Mouse (Mus musculus) hindbrain, embryonic 16.5 days (tissue): Measurements from ENCODE around the gene Ints3. TPM values are rescaled to one million over a fixed set of nuclear protein-coding genes. Genes with fewer than 3 reads are reported as not detected.

Experiments used
- ATAC-seq: fragments of 200-750 bp; cut with Nextera tagmentation; 2 replicates; pipeline ENCODE4 v1.8.0; 2017; ENCODE audit warnings: moderate TSS enrichment, moderate library complexity
- H3K27ac ChIP-seq: fragments of 300-500 bp; sonication (generic); 2 replicates; pipeline ENCODE4 v1.5.1; 2014; ENCODE audit warnings: low read depth, mild to moderate bottlenecking, control low read depth, low read length, moderate library complexity
- H3K27me3 ChIP-seq: fragments of 300-500 bp; sonication (generic); replicated peaks from 2 replicates; pipeline ENCODE4 v1.6.1; 2014; ENCODE audit warnings: low read length; ENCODE audit not compliant: control insufficient read depth, insufficient read depth
- H3K36me3 ChIP-seq: fragments of 300-500 bp; sonication (generic); 2 replicates; pipeline ENCODE4 v1.6.1; 2014; ENCODE audit warnings: mild to moderate bottlenecking, low read length, moderate library complexity, mixed read lengths; ENCODE audit not compliant: control insufficient read depth, insufficient read depth
- H3K4me1 ChIP-seq: fragments of 300-500 bp; sonication (generic); 2 replicates; pipeline ENCODE4 v1.6.1; 2014; ENCODE audit warnings: low read depth, low read length; ENCODE audit not compliant: control insufficient read depth, insufficient read depth
- H3K4me2 ChIP-seq: fragments of 300-500 bp; sonication (generic); 2 replicates; pipeline ENCODE4 v1.6.1; 2014; ENCODE audit warnings: mild to moderate bottlenecking, low read length, control low read depth, moderate library complexity
- H3K4me3 ChIP-seq: fragments of 300-500 bp; sonication (generic); 2 replicates; pipeline ENCODE4 v1.5.1; 2014; ENCODE audit warnings: mild to moderate bottlenecking, low read length, control low read depth, moderate library complexity
- H3K9ac ChIP-seq: fragments of 300-500 bp; sonication (generic); 2 replicates; pipeline ENCODE4 v1.6.1; 2014; ENCODE audit warnings: low read depth, mild to moderate bottlenecking, control low read depth, low read length, moderate library complexity
- H3K9me3 ChIP-seq: fragments of 300-500 bp; sonication (generic); 2 replicates; pipeline ENCODE4 v1.6.1; 2014; ENCODE audit warnings: mild to moderate bottlenecking, low read length, moderate library complexity; ENCODE audit not compliant: control insufficient read depth
- WGBS: fragments of 180-500 bp; shearing (Covaris S2); extraction: QIAGEN DNeasy Blood & Tissue Kit; methylation state at CpG from one replicate; pipeline ENCODE4 v1.1.7; 2014; 5-methylcytosine and 5-hydroxymethylcytosine counted together
- polyA plus RNA-seq: library from polyadenylated mRNA; unstranded; fragments of >200 nt; fragmentation: Nextera tagmentation; extraction: Ambion mirVana; gene quantifications from 2 replicates; pipeline ENCODE4 v1.2.1, GENCODE M21; 2015

The Ints3 gene
- polyA plus RNA-seq, 1 experiment from 2014 or later: 27.8 TPM

DNA sequence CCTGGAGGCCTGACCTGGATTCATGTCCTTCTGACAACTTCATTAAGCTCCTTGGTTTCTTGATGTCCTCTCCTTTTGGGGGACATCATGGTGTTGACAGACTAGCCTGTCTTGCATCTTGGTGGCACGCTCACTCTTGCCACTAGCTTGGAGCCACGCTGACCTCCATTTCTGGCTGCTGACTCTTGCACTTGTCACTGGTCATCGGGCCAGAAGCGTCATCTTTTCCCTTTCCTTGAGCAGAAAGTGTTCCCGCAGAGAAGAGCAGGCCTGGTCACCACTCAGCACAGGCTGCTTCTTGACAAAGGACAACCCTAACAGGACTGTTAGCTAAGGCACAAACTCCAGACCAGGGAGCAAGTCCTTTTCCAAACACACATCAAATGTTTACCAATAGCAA, 27.0 kb downstream of the Ints3 start:
- H3K27me3 ChIP-seq: no peaks in the 10 kb centered on the region
- no peak overlapping the region for H3K4me2 ChIP-seq
- H3K9ac ChIP-seq: no peak overlapping the region
- WGBS: 94% methylated on average over 5 of the region's 5 CpGs
- H3K4me1 ChIP-seq: no peaks in the 10 kb centered on the region
- no peak overlapping the region for H3K27ac ChIP-seq
- peaks cover 72% of the 10 kb centered on the region for H3K36me3 ChIP-seq
- H3K9me3 ChIP-seq: no peaks in the 10 kb centered on the region
- no peak for ATAC-seq
- no peak overlapping the region for H3K4me3 ChIP-seq

GRCm38 (mm10) chr3:90404609-90405008, 28.8 kb downstream of the Ints3 start:
- peaks cover 76% of the 10 kb centered on the region for H3K36me3 ChIP-seq
- no peak overlapping the region for H3K27ac ChIP-seq
- 91% methylated on average over 4 of the region's 4 CpGs for WGBS
- H3K4me2 ChIP-seq: no peak overlapping the region
- no peak overlapping the region for H3K9ac ChIP-seq
- no peaks in the 10 kb centered on the region for H3K27me3 ChIP-seq
- no peaks in the 10 kb centered on the region for H3K9me3 ChIP-seq
- H3K4me3 ChIP-seq: no peak overlapping the region
- ATAC-seq: no peak
- no peaks in the 10 kb centered on the region for H3K4me1 ChIP-seq

DNA sequence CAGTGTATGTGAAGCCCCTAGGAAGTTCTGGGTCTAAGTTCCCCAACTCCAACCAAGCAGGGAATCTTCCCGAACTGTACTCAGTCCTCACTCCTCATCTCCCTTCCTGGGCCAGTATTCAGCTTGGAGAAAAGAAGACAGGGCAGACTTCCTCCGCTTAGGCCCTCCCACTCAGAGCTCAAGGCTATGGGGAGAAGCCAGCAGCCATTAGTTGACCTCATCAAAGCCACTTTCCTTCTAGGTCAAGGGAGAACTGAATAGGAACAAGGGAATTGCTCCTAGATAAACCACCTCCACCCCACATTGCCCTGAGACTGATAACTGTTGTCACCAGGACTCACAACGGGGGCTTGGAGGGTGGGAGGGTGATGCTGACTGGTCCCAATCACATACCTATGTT, 29.3 kb downstream of the Ints3 start:
- Histone ChIP-seq H3K4me3 (no peak overlapping the region), H3K27me3 (no peaks in the 10 kb centered on the region), H3K4me2 (no peak overlapping the region), H3K36me3 (peaks cover 76% of the 10 kb centered on the region), H3K4me1 (no peaks in the 10 kb centered on the region), H3K9me3 (no peaks in the 10 kb centered on the region), H3K27ac (no peak overlapping the region), H3K9ac (no peak overlapping the region)
- no peak for ATAC-seq
- 93% methylated on average over 3 of the region's 3 CpGs for WGBS

GRCm38 (mm10) chr3:90400993-90401392, 32.4 kb downstream of the Ints3 start:
- 83% methylated on average over 4 of the region's 4 CpGs for WGBS
- Histone ChIP-seq H3K27ac (no peak overlapping the region), H3K9me3 (no peaks in the 10 kb centered on the region), H3K4me3 (no peak overlapping the region), H3K4me2 (no peak overlapping the region), H3K27me3 (no peaks in the 10 kb centered on the region), H3K4me1 (no peaks in the 10 kb centered on the region), H3K9ac (no peak overlapping the region), H3K36me3 (peaks cover 57% of the 10 kb centered on the region)
- ATAC-seq: no peak

DNA sequence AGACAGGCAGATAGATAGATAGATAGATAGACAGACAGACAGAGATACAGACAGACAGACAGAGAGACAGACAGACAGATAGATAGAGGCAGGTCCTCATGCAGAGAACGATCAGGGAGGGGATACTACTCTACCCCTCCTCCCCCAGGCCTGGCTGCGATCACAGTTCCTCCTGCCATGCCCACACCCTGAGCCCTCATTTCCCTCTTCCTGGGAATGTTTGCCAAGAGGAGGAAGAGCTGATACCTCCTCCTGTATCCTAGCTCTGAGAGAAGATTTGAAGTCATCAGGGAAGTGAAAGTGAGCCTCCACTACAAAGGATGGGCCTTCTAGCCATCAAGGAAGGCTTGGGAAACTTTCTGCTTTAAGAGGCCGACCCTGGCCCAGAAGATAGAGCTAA, 37.8 kb downstream of the Ints3 start:
- Histone ChIP-seq H3K27ac (no peak overlapping the region), H3K4me2 (no peak overlapping the region), H3K4me3 (no peak overlapping the region), H3K4me1 (peaks cover 5% of the 10 kb centered on the region), H3K36me3 (peaks cover 51% of the 10 kb centered on the region), H3K27me3 (no peaks in the 10 kb centered on the region), H3K9ac (no peak overlapping the region), H3K9me3 (no peaks in the 10 kb centered on the region)
- ATAC-seq: no peak
- WGBS: 97% methylated on average over 3 of the region's 3 CpGs

DNA sequence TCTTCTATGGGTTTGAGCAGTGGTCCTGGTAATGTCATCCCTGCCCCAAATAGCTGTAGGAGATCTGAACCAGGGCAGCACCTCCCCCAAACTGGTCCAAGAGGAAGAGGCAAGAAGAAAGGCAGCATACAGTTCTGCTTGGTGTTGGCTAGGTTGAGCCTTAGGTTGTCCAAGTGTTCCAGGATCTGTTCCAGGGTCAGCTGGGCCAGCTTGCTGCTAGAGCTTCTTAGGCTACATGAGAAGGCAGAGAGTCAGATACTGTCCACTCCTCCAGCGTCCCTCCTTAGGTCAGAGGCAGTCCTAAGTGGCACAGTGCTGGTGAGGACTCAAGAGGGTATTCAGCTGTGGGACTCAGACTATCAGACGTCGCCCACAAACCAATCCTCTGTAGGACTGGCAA, 40.8 kb downstream of the Ints3 start:
- no peak overlapping the region for H3K9ac ChIP-seq
- H3K4me2 ChIP-seq: no peak overlapping the region

DNA sequence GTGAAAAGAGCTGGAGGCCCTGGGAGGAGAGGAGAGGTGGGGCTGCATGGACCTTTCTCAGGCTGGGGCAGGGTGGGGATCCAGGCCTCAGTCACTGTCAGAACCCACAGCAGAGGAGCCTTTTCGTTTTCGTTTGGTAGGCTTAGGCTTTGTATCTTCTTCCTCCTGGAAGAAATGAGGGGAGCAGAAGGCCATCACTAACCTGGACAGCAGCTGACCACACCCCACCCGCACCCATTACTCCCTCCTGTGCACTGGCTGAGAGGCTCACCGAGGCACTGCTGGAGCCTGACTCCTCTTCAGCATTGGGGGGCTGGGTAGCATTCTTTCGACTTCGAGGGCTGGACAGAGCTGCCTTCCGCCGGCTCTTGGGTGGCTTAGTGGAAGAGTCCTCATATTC, 41.5 kb downstream of the Ints3 start:
- no peak for ATAC-seq
- Histone ChIP-seq H3K9ac (no peak overlapping the region), H3K4me3 (no peak overlapping the region), H3K4me2 (no peak overlapping the region), H3K4me1 (peaks cover 33% of the 10 kb centered on the region), H3K27ac (no peak overlapping the region), H3K36me3 (peaks cover 40% of the 10 kb centered on the region), H3K27me3 (no peaks in the 10 kb centered on the region), H3K9me3 (no peaks in the 10 kb centered on the region)
- 90% methylated on average over 8 of the region's 8 CpGs for WGBS

More for the DNA sequence above, 40.8 kb downstream of the Ints3 start:
- H3K36me3 ChIP-seq: peaks cover 40% of the 10 kb centered on the region
- no peaks in the 10 kb centered on the region for H3K27me3 ChIP-seq
- no peak for ATAC-seq
- H3K9me3 ChIP-seq: no peaks in the 10 kb centered on the region
- WGBS: 86% methylated on average over 3 of the region's 3 CpGs
- H3K27ac ChIP-seq: no peak overlapping the region
- H3K4me3 ChIP-seq: no peak overlapping the region
- peaks cover 26% of the 10 kb centered on the region for H3K4me1 ChIP-seq

GRCm38 (mm10) chr3:90391004-90391403, 42.4 kb downstream of the Ints3 start:
- Histone ChIP-seq H3K9ac (no peak overlapping the region), H3K27ac (no peak overlapping the region; the same call in 1 of the 2 replicates), H3K36me3 (peaks cover 37% of the 10 kb centered on the region), H3K4me1 (peaks cover 36% of the 10 kb centered on the region), H3K9me3 (no peaks in the 10 kb centered on the region), H3K27me3 (no peaks in the 10 kb centered on the region), H3K4me2 (no peak overlapping the region), H3K4me3 (no peak overlapping the region)
- ATAC-seq: no peak
- WGBS: 70% methylated on average over 4 of the region's 4 CpGs

DNA sequence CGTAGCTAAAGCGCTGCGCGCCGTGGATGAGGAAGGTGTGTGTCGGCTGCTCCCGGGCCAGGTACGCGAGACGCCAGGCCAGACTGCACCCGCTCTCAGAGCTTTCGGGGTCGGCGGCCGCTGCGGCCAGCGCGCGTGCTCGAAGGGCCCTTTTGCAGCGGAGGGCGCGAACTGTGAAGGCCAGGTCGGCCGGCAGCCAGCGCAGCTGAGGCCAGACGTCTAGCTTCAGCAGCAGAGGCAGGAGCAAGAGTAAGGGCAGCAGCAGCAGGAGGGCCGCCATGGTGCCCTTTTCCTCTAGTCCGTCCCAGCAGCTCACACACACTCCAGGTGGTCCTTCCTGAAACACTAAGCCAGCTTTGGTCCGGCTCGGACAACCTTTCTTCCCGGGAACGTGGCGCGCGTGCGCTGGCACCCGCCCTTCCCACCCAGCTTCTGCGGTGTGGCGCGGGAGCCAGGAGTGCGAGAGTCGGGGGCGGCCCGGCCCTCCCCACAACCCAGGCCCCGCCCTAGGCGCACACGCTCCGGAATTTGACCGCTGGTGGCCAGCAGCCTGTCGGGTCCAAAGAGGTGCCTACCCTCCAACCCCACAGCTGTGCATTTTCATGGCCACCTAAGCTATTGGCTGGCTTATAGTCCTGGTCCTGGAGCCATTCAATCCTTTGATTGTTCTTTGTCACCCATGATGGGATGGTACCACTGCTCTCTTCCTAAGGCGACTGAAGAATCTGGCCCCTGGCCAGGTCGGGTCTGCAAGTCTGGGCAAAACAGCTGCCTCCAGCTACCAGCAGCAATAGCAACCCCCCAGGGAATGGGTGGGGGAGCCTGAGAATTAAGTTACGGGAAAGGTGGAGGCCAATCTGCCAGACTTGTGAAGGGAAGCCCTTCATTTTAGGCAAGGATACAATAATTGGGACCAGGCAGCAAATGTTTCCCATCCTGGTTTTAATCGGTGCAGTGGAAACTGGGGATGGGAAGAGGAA, 43.6 kb downstream of the Ints3 start, which contains the start of gene Slc27a3:
Slc27a3 (minus strand) TSS at position 428 of the 980 bp plus-strand sequence.
- no peaks in the 10 kb centered on the region for H3K9me3 ChIP-seq
- ATAC-seq: peak; percentile 75
- H3K27ac ChIP-seq: peak within 1 kb of the TSS; percentile 94
- peak within 1 kb of the TSS; percentile 80 for H3K4me3 ChIP-seq
- H3K4me2 ChIP-seq: peak within 1 kb of the TSS; percentile 92
- WGBS: 1% methylated on average over 41 of the region's 55 CpGs
- H3K9ac ChIP-seq: peak within 1 kb of the TSS; percentile 95
- no peaks in the 10 kb centered on the region for H3K27me3 ChIP-seq
- peaks cover 36% of the 10 kb centered on the region for H3K4me1 ChIP-seq
- H3K36me3 ChIP-seq: peaks cover 33% of the 10 kb centered on the region
